Mouse (Mus musculus) liver, embryonic 11.5 days (tissue): ENCODE results near the gene 5031439G07Rik. TPM values are rescaled to one million over a fixed set of nuclear protein-coding genes. Genes with fewer than 3 reads are reported as not detected.

ENCODE experiments used
- ATAC-seq: fragments of 200-750 bp; cut with Nextera tagmentation; replicated peaks from 2 replicates; pipeline ENCODE4 v1.8.0; 2017; ENCODE audit warnings: moderate number of reproducible peaks, mild to moderate bottlenecking, moderate TSS enrichment, moderate library complexity; ENCODE audit not compliant: low FRiP score
- DNase-seq: peaks from one replicate; pipeline ENCODE4 v3.0.0-alpha.2; 2017; ENCODE audit warnings: low spot score
- H3K27ac ChIP-seq: fragments of 300-500 bp; sonication (generic); 2 replicates; pipeline ENCODE4 v1.5.1; 2014; ENCODE audit warnings: mild to moderate bottlenecking, low read depth, low read length, control low read depth
- H3K27me3 ChIP-seq: fragments of 300-500 bp; sonication (generic); replicated peaks from 2 replicates; pipeline ENCODE4 v1.6.1; 2014; ENCODE audit warnings: low read length, mixed read lengths; ENCODE audit not compliant: control insufficient read depth, insufficient read depth
- H3K36me3 ChIP-seq: fragments of 300-500 bp; sonication (generic); 2 replicates; pipeline ENCODE4 v1.6.1; 2014; ENCODE audit warnings: mild to moderate bottlenecking, low read length, moderate library complexity, mixed read lengths; ENCODE audit not compliant: control insufficient read depth, insufficient read depth
- H3K4me1 ChIP-seq: fragments of 300-500 bp; sonication (generic); replicated peaks from 2 replicates; pipeline ENCODE4 v1.6.1; 2014; ENCODE audit warnings: low read length, mixed read lengths; ENCODE audit not compliant: control insufficient read depth, insufficient read depth
- H3K4me2 ChIP-seq: fragments of 300-500 bp; sonication (generic); 2 replicates; pipeline ENCODE4 v1.6.1; 2014; ENCODE audit warnings: mild to moderate bottlenecking, control low read depth, moderate library complexity
- H3K4me3 ChIP-seq: fragments of 300-500 bp; sonication (generic); 2 replicates; pipeline ENCODE4 v1.5.1; 2014; ENCODE audit warnings: low read depth, low read length, control low read depth
- H3K9ac ChIP-seq: fragments of 300-500 bp; sonication (generic); 2 replicates; pipeline ENCODE4 v1.6.1; 2014; ENCODE audit warnings: low read depth, low read length, control low read depth
- H3K9me3 ChIP-seq: fragments of 300-500 bp; sonication (generic); 2 replicates; pipeline ENCODE4 v1.6.1; 2016; ENCODE audit warnings: low read length, inconsistent platforms, mixed read lengths; ENCODE audit not compliant: control insufficient read depth
- WGBS: fragments of 180-500 bp; shearing (Covaris S2); extraction: QIAGEN DNeasy Blood & Tissue Kit; methylation state at CpG from one replicate; pipeline ENCODE4 v1.1.7; 2014; 5-methylcytosine and 5-hydroxymethylcytosine counted together
- polyA plus RNA-seq: library from polyadenylated mRNA; unstranded; fragments of >200 nt; fragmentation: Nextera tagmentation; extraction: Ambion mirVana; gene quantifications from 2 replicates; pipeline ENCODE4 v1.2.1, GENCODE M21; 2014

5031439G07Rik gene
- polyA plus RNA-seq, 1 experiment from 2014 or later = 4.6 TPM

DNA sequence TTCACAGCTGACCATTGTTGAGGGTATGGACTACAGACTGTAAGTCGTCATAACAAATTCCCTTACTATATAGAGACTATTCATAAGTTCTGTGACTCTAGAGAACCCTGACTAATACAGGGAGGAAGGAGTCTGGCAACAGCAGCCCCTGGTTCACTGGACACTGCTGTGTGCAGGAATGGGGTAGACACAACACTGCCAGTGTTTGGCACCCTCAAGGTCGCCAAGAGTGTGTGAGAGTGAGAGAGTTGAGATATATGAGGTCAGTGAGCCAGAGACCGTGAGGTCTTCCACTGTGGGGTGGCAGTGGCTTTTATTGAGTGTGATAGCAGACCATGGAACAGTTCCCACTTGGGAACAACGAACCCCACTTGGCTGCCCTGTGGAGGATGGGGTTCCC lies 37.8 kb upstream of the 5031439G07Rik start:
- H3K36me3 ChIP-seq = no peaks in the 10 kb centered on the region
- DNase-seq = no peak
- H3K4me2 ChIP-seq = no peak overlapping the region
- no peak overlapping the region for H3K9ac ChIP-seq
- no peak for ATAC-seq
- no peak overlapping the region for H3K27ac ChIP-seq
- 68% methylated on average over 4 of the region's 4 CpGs for WGBS
- H3K9me3 ChIP-seq = no peaks in the 10 kb centered on the region
- no peaks in the 10 kb centered on the region for H3K4me1 ChIP-seq
- no peak overlapping the region for H3K4me3 ChIP-seq
- H3K27me3 ChIP-seq = no peaks in the 10 kb centered on the region

DNA sequence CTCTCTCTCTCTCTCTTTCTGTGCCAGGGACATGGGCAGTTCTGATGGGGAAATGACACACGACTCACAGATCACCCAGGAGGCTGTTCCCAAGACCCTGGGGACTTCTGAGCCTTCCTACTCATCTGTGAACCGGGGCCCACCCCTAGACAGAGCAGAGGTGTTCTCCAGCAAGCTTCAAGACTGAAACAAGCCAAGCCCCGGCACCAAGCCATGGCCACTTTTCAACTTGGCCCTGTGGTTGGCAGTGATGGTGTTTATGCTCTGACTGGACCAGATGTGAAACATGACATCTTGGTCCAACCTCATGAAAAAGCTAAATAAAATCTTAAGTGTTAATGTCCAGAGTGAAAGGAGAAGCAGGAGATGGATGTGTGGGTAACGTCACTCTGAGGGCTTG lies 33.9 kb upstream of the 5031439G07Rik start:
- Histone ChIP-seq H3K9ac (no peak overlapping the region), H3K27me3 (peaks cover 4% of the 10 kb centered on the region; the same call in 1 of the 2 replicates), H3K4me1 (no peaks in the 10 kb centered on the region), H3K4me2 (no peak overlapping the region), H3K36me3 (no peaks in the 10 kb centered on the region), H3K27ac (no peak overlapping the region), H3K9me3 (no peaks in the 10 kb centered on the region), H3K4me3 (no peak overlapping the region)
- DNase-seq = no peak
- ATAC-seq = no peak
- WGBS = 68% methylated on average over 4 of the region's 4 CpGs

DNA sequence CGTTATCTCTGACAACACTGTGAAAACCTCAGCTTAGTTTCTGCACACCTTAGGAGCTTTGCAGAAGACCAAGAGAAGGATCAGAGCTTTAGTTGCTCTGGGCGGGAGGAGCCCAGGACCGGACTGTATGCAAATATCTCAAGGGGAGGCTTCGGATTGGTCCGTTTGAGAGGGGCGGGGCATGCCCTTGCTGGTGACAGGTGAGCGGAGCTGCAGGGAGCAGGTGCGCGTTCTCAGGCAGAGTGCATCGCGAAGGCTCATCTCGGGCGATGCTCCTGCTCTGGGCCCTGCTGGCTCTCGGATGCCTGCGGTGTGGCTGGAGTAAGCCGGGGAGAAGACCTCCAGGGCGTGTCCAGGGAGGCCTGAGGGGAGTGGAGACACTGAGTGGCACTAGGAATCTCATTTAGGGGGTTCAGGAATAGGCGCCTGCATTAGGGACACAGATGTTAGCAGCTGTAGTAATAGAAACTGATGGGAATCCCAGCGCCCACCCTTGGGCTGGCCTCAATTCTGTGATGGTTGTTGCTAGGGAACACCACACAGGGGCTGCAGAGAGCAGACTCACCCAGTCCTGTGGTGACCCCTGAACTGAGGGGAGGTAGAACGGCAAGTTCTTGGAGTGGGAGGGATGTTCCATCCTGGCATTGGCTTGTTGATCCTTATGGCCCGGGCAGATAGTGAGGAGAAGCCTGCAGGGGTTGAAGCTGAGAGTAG lies 28.8 kb upstream of the 5031439G07Rik start, which contains the start of gene Upk3a:
Upk3a (plus strand) TSS at position 191 of the 714 bp plus-strand sequence.
- no peak within 1 kb of the TSS for H3K27ac ChIP-seq
- H3K27me3 ChIP-seq = peaks cover 10% of the 10 kb centered on the region; the same call in 1 of the 2 replicates
- no peaks in the 10 kb centered on the region for H3K36me3 ChIP-seq
- H3K4me1 ChIP-seq = no peaks in the 10 kb centered on the region
- WGBS = 12% methylated on average over 21 of the region's 21 CpGs
- 0 out of 2 replicates have a peak within 1 kb of the TSS, but pooled peaks have one; percentile 10 for H3K4me2 ChIP-seq
- no peak for DNase-seq
- no peaks in the 10 kb centered on the region for H3K9me3 ChIP-seq
- ATAC-seq = 0 out of 2 replicates have a peak, but pooled peaks have one; percentile 47
- H3K9ac ChIP-seq = no peak within 1 kb of the TSS
- no peak within 1 kb of the TSS for H3K4me3 ChIP-seq

DNA sequence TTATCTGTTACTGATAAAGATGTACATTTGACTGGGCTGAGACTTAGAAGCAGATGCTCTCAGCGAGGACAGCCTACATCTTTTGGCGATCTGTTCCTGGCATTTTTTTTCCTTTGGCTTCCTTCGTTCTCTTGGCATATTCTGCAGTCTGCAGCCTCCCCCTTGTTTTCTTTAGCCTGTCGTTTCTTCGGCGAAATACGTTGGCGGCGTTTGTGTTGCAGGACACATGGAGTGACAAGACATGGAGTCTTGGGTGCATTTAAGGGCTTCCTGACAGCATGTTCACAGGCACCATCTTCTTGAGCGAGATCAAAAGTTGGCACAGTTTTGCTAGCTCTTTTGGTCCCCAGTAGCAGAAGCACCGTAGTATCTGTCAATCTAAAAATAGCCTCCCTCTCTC lies 27.4 kb upstream of the 5031439G07Rik start:
- WGBS = 83% methylated on average over 11 of the region's 11 CpGs
- no peak overlapping the region for H3K9ac ChIP-seq
- DNase-seq (no peak), ATAC-seq (no peak)
- peaks cover 10% of the 10 kb centered on the region; the same call in 1 of the 2 replicates for H3K27me3 ChIP-seq
- no peaks in the 10 kb centered on the region for H3K36me3 ChIP-seq
- no peak overlapping the region for H3K27ac ChIP-seq
- H3K9me3 ChIP-seq = no peaks in the 10 kb centered on the region
- H3K4me1 ChIP-seq = no peaks in the 10 kb centered on the region
- H3K4me2 ChIP-seq = no peak overlapping the region
- no peak overlapping the region for H3K4me3 ChIP-seq

DNA sequence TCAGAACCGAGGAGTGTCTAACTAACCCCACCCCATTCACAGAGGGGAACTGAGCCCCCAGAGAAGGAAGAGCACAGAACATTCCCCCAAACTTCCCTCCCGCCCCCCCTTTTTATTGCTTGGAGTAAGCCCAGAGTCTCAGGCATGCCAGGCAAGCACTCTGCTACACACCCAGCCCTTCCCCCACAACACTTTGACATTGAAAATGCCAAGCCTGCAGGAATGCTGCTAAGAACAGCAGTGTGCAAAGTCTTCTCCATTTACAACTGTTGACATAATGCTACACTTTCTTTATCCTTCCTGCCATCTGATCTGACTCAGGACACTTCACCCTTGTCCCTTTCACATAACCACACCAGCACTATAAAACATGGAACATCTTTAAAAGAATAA lies 24.3 kb upstream of the 5031439G07Rik start:
- Histone ChIP-seq H3K4me1 (no peaks in the 10 kb centered on the region), H3K36me3 (no peaks in the 10 kb centered on the region), H3K4me3 (no peak overlapping the region), H3K27me3 (peaks cover 10% of the 10 kb centered on the region; the same call in 1 of the 2 replicates), H3K4me2 (peak overlapping the region; percentile 33; the same call in 1 of the 2 replicates), H3K27ac (no peak overlapping the region), H3K9ac (no peak overlapping the region), H3K9me3 (no peaks in the 10 kb centered on the region)
- 42% methylated on average over 2 of the region's 2 CpGs for WGBS
- no peak for DNase-seq
- no peak for ATAC-seq

DNA sequence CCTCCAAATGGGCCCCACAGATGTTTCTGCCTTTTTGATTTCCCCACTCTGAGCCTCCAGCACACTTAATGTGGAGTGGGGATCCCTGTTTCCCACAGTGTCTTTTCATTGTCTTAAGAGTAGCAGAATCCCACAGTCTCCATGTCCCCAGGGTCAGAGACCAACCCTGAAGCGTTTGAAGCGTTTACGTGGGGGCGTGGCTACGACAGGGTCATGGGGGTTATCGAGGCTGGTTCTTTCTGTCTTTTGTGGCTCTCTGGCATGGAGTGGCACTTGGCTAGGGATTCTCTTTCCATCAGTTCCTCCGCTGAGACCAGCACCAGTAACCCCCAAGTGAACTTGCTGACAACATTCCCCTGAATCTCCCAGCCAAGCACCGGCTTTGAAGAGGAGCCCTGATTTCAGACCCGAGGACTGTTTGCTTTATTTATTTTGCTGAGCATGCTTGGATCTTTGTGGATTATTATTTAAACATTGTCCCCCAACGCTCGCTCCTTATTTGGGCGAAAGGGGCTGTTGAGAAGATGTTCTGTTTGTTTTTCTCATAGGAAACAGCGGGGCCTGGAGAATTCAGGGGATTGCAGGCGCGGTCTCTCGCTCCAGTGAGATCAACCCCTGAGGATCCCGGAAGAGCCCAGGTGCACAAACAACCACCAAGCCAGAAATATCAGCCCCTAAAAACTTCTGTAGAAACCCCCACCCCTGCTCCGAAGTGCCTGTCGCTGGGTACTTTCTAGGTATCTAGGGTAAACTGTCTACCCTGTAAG lies 23.7 kb upstream of the 5031439G07Rik start:
- ATAC-seq (no peak), DNase-seq (no peak)
- WGBS = 38% methylated on average over 19 of the region's 19 CpGs
- H3K9me3 ChIP-seq = no peaks in the 10 kb centered on the region
- no peak overlapping the region for H3K27ac ChIP-seq
- no peaks in the 10 kb centered on the region for H3K4me1 ChIP-seq
- H3K27me3 ChIP-seq = peaks cover 4% of the 10 kb centered on the region; the same call in 1 of the 2 replicates
- H3K4me2 ChIP-seq = peak overlapping the region; percentile 33
- no peaks in the 10 kb centered on the region for H3K36me3 ChIP-seq
- H3K9ac ChIP-seq = no peak overlapping the region
- H3K4me3 ChIP-seq = no peak overlapping the region

DNA sequence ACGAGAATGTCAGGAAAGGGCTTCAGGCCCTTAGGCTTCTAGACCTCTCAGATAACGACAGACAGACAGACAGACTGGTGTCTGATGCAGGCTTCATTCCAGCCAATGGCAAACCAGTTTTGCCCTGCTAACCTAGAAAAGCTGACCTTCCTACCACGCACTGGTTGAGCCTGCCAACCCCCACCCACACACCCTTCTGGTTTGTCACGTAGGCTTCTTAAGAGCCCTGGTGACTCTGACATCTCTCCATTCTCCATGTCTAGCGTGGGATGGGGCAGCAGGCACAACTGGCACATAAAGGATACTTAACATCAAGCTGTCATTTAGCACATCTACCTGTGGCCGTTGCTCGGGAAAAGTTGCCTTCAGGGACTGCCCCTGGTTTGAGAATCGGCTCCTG lies 21.3 kb upstream of the 5031439G07Rik start:
- Histone ChIP-seq H3K4me3 (no peak overlapping the region), H3K27me3 (no peaks in the 10 kb centered on the region), H3K4me2 (no peak overlapping the region), H3K36me3 (no peaks in the 10 kb centered on the region), H3K4me1 (no peaks in the 10 kb centered on the region), H3K9me3 (no peaks in the 10 kb centered on the region), H3K9ac (no peak overlapping the region), H3K27ac (no peak overlapping the region)
- ATAC-seq = no peak
- DNase-seq = no peak
- 67% methylated on average over 8 of the region's 8 CpGs for WGBS

DNA sequence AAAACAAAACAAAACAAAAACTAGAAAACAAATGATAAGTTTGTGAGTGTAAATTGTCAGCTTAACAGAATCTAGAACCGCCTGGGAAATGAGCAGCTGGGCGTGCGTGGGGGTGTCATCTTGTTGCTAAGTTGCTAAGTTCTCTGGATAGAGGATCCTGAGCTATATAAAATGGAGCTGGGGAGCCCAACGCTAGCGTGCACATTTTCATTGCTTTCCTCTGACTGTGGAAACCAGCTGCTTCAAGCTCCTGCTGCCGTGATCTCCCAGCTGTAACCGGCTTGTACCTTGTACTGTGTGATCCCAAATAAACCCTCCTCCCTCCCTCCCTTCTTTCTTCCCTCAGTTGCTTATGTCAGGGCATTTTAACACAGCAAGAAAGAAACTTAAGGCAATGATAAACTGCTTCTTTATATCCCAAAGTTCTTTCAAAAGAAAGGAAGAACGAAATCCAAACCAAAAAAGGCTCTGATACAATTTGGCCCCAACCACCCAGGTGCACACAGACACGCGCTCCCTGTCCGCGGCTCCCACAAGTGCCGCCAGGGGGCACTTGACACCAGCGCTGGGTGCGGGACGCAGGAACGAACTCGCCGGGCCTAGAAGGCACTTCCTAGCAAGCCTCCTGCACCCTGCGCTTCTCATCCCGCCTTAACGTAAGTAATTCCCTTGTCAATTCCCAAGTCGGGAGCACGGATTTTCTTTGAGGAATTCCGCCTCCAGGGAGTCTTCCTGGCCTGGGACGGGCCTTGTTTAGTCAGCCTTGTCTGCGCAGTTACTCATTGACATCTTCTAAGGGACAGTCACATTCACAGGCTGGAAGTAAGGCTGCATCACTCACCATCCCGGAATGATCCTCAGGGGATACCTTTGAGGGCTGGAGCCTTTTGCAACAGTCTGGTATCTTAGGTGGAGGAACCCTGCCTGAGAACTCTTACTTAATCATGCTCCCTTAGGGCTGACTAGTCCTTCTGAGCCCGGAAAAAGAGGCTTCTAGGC lies 12.9 kb upstream of the 5031439G07Rik start:
- H3K27ac ChIP-seq = no peak overlapping the region
- DNase-seq (peak; percentile 71), ATAC-seq (peak; percentile 47; the same call in 1 of the 2 replicates)
- no peaks in the 10 kb centered on the region for H3K9me3 ChIP-seq
- H3K4me2 ChIP-seq = no peak overlapping the region
- H3K36me3 ChIP-seq = no peaks in the 10 kb centered on the region
- 21% methylated on average over 29 of the region's 29 CpGs for WGBS
- no peaks in the 10 kb centered on the region for H3K4me1 ChIP-seq
- H3K27me3 ChIP-seq = no peaks in the 10 kb centered on the region
- H3K4me3 ChIP-seq = no peak overlapping the region
- no peak overlapping the region for H3K9ac ChIP-seq
